Mouse (Mus musculus) forebrain, embryonic 14.5 days (tissue): ENCODE results near the gene C1ql4. TPM values are rescaled to one million over a fixed set of nuclear protein-coding genes. Genes with fewer than 3 reads are reported as not detected.

ENCODE experiments used
- ATAC-seq: fragments of 200-750 bp; cut with Nextera tagmentation; 2 replicates; pipeline ENCODE4 v1.8.0; 2017; ENCODE audit warnings: mild to moderate bottlenecking, moderate library complexity
- DNase-seq: peaks from one replicate; pipeline ENCODE4 v3.0.0-alpha.2; 2015; ENCODE audit warnings: low spot score
- H3K27ac ChIP-seq: fragments of 300-500 bp; sonication (generic); 2 replicates; pipeline ENCODE4 v1.5.1; 2014; ENCODE audit warnings: low read depth, mild to moderate bottlenecking, control low read depth, low read length, moderate library complexity
- H3K27me3 ChIP-seq: fragments of 300-500 bp; sonication (generic); replicated peaks from 2 replicates; pipeline ENCODE4 v1.6.1; 2014; ENCODE audit warnings: low read length, control low read depth, mixed read lengths; ENCODE audit not compliant: control insufficient read depth, insufficient read depth
- H3K36me3 ChIP-seq: fragments of 300-500 bp; sonication (generic); 2 replicates; pipeline ENCODE4 v1.6.1; 2014; ENCODE audit warnings: low read length, control low read depth; ENCODE audit not compliant: control insufficient read depth, insufficient read depth
- H3K4me1 ChIP-seq: fragments of 300-500 bp; sonication (generic); 2 replicates; pipeline ENCODE4 v1.6.1; 2014; ENCODE audit warnings: antibody characterized with exemption, low read length, control low read depth; ENCODE audit not compliant: control insufficient read depth, insufficient read depth
- H3K4me2 ChIP-seq: fragments of 300-500 bp; sonication (generic); 2 replicates; pipeline ENCODE4 v1.6.1; 2014; ENCODE audit warnings: mild to moderate bottlenecking, control low read depth, low read length
- H3K4me3 ChIP-seq: fragments of 300-500 bp; sonication (generic); 2 replicates; pipeline ENCODE4 v1.5.1; 2014; ENCODE audit warnings: low read depth, low read length, control low read depth
- H3K9ac ChIP-seq: fragments of 300-500 bp; sonication (generic); 2 replicates; pipeline ENCODE4 v1.6.1; 2014; ENCODE audit warnings: mild to moderate bottlenecking, low read length, control low read depth, moderate library complexity
- H3K9me3 ChIP-seq: fragments of 300-500 bp; sonication (generic); replicated peaks from 2 replicates; pipeline ENCODE4 v1.6.1; 2016; ENCODE audit warnings: low read length, control low read depth, mixed read lengths; ENCODE audit not compliant: control insufficient read depth
- WGBS: fragments of 180-500 bp; shearing (Covaris S2); extraction: QIAGEN DNeasy Blood & Tissue Kit; methylation state at CpG from one replicate; pipeline ENCODE4 v1.1.7; 2014; 5-methylcytosine and 5-hydroxymethylcytosine counted together
- microRNA-seq: library from miRNA; unstranded; fragments of <30 nt; microRNA quantifications from one replicate; pipeline ENCODE4, GENCODE M21; 2016
- polyA plus RNA-seq: library from polyadenylated mRNA; unstranded; fragments of >200 nt; fragmentation: Nextera tagmentation; extraction: Ambion mirVana; gene quantifications from 2 replicates; pipeline ENCODE4 v1.2.1, GENCODE M21; 2014

The C1ql4 gene
- polyA plus RNA-seq, 1 experiment from 2014 or later = not detected

GRCm38 (mm10) chr15:99036249-99036905 is 51.2 kb downstream of the C1ql4 start:
- H3K9me3 ChIP-seq = no peaks in the 10 kb centered on the region
- ATAC-seq = no peak
- H3K4me2 ChIP-seq = no peak overlapping the region
- H3K27ac ChIP-seq = no peak overlapping the region
- DNase-seq = no peak
- no peak overlapping the region for H3K9ac ChIP-seq
- H3K4me1 ChIP-seq = peaks cover 10% of the 10 kb centered on the region
- H3K27me3 ChIP-seq = no peaks in the 10 kb centered on the region
- H3K4me3 ChIP-seq = no peak overlapping the region
- peaks cover 18% of the 10 kb centered on the region for H3K36me3 ChIP-seq
- WGBS = 77% methylated on average over 8 of the region's 8 CpGs

- WGBS = 82% methylated on average over 4 of the region's 4 CpGs
These were observed 52.2 kb downstream of the C1ql4 start for GRCm38 (mm10) chr15:99035431-99035830.

More at GRCm38 (mm10) chr15:99035431-99035830, 52.2 kb downstream of the C1ql4 start:
- Histone ChIP-seq H3K36me3 (peaks cover 18% of the 10 kb centered on the region), H3K4me3 (no peak overlapping the region), H3K27me3 (no peaks in the 10 kb centered on the region), H3K9me3 (no peaks in the 10 kb centered on the region), H3K27ac (no peak overlapping the region), H3K4me2 (no peak overlapping the region), H3K4me1 (peaks cover 7% of the 10 kb centered on the region), H3K9ac (no peak overlapping the region)
- ATAC-seq (no peak), DNase-seq (no peak)

Small RNA genes within 50 kb of the gene (microRNA-seq; reads per million reads assigned to microRNA genes)
- 1.7 reads per million, percentile 7 among the genes with 10 or more reads in this experiment for gene Mir6960

Other genes starting within 250 kb of the C1ql4 start
- gene Kmt2d, start 216.6 kb downstream of the C1ql4 start, polyA plus RNA-seq = 8.0 and 12.2 TPM in 2 replicates
- 30.3 and 33.5 TPM in 2 replicates for gene Rhebl1, start 193.3 kb downstream of the C1ql4 start, polyA plus RNA-seq
- gene Dhh, start 189.3 kb downstream of the C1ql4 start, polyA plus RNA-seq = 0.18 and 0.36 TPM in 2 replicates
- gene Lmbr1l, start 169.6 kb downstream of the C1ql4 start, polyA plus RNA-seq = 10.9 TPM in 2 replicates
- 1,499 and 1,719 TPM in 2 replicates for gene Tuba1b, start 153.3 kb downstream of the C1ql4 start, polyA plus RNA-seq
- not detected in 2 replicates for gene Gm49450, start 134.3 kb downstream of the C1ql4 start, polyA plus RNA-seq
- gene Tuba1a, start 134.1 kb downstream of the C1ql4 start, polyA plus RNA-seq = 18,182 and 18,289 TPM in 2 replicates
- gene Tuba1c, start 57.9 kb downstream of the C1ql4 start, polyA plus RNA-seq = 56.7 and 93.1 TPM in 2 replicates
- 0.84 and 1.0 TPM in 2 replicates for gene Prph, start 32.6 kb downstream of the C1ql4 start, polyA plus RNA-seq
- gene Troap, start 13.2 kb downstream of the C1ql4 start, polyA plus RNA-seq = 11.0 and 13.6 TPM in 2 replicates
- 0.14 and 0.36 TPM in 2 replicates for gene Dnajc22, start 5.4 kb upstream of the C1ql4 start, polyA plus RNA-seq
- 38.6 and 39.0 TPM in 2 replicates for gene Spats2, start 38.1 kb upstream of the C1ql4 start, polyA plus RNA-seq
- gene Kcnh3, start 137.0 kb upstream of the C1ql4 start, polyA plus RNA-seq = 3.3 and 3.6 TPM in 2 replicates
- gene Mcrs1, start 164.1 kb upstream of the C1ql4 start, polyA plus RNA-seq = 241 and 247 TPM in 2 replicates
- 57.2 and 81.8 TPM in 2 replicates for gene Prpf40b, start 207.3 kb upstream of the C1ql4 start, polyA plus RNA-seq
- 0.11 and 0.52 TPM in 2 replicates for gene Fam186b, start 208.1 kb upstream of the C1ql4 start, polyA plus RNA-seq